Mouse (Mus musculus) forelimb bud, embryonic 11.5 days (tissue): ENCODE results near the gene Gm45808.
"Not testable (repeated sequence)": the region's sequence is repeated elsewhere in the genome, so short reads cannot be mapped to it uniquely, and the experiment has no call there.

Experiments
- DNase-seq: peaks from one replicate; pipeline ENCODE4 v3.0.0-alpha.2; 2012; ENCODE audit warnings: low read depth, low spot score

Gene Gm45808

DNA sequence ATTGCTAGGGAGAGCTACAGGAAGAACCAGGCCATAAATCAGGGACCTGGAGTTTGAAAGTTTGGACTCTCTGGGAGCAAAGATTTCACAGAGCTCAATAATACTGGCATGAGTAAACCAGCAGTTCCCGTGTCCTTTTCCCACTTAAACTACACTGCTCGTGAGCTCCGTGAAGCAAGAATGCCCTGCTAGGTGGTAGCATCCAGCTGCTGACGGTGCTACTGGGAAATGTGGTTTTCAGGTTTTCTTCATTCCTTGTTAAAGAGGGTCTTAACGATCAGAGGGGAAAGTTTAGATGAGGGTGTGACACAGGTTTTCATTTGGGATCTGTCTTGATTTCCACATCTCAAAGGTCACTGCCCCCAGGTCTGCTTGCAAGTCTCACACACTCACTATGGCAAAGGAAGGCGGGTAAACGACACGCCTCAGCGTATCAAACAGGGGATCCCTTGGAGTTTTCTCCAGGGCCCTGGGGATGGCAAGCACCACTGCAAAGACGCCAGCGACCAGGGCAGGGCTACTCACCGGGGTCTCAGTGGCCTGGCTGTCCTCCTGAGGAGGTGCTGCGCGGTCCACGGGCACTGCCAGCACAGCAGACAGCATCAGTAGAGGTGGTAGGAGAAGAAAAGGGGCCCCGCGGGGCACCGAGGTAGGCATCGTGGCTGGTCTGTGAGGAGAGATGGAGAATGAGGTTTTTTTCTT is 22.7 kb upstream of the Gm45808 start:
- DNase-seq: no peak

DNA sequence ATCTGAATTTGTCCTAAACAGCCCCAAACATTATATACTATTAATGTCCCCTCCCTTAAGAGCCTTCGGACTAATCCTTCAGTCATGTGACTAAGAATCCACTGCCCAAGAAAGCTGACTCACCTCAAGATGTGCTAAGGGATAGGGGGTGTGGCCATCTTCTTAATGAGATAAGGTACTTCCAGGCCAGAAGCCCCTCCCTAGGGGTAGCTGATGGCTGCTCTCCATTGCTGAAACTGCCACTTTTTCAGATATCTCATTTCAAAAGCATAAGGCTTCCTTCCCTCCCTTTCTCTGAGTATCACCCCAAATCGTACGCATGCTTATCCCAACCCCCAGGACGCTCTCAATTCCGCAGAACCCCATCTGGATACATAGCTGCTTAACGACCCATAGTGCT is 21.9 kb upstream of the Gm45808 start:
- no peak for DNase-seq

DNA sequence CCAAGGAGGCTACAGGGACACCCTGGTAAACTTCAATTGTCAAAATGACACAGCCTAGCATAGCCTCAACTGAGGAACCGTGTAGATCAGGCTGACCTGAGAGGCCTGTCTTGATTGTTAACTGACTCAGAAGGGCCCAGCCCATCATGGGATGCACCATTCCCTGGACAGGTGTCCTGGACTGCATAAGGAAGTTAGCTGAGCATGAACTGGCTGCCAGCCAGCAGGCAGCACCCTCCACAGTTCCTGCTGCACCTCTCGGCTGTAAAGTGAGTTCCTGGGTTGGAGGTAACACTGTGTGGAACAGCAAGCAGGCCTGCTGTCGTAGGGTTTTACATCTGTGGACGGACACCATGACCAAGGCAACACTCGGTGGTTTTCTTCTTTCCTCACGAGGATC is 21.0 kb upstream of the Gm45808 start:
- DNase-seq: no peak

- DNase-seq: no peak
Measured at GRCm38 (mm10) chr7:45498427-45498826, 11.8 kb upstream of the Gm45808 start.

- no peak for DNase-seq
Measured at GRCm38 (mm10) chr7:45494548-45494947, 7.9 kb upstream of the Gm45808 start.

DNA sequence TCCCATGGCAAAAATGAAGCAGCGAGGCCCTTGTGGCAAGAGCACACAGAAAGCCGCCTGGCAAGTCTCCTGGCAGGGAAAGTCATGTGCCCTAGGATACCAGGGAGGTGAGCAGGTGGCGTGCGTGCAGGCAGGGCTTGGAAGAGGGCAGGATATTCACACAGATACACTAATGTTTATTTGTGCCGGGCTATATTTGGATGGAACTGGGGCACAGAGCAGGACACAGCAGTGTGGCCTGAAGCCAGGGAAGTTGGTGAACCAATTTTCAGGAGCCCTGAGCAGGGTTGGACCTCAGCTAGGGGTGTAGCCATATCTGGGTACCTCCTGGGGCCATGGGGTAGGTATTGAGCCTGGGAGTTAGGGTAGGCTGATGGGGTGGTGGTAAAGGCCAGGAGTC is 6.3 kb upstream of the Gm45808 start:
- no peak for DNase-seq

- DNase-seq: no peak
Measured at GRCm38 (mm10) chr7:45492225-45492844, 5.7 kb upstream of the Gm45808 start.

DNA sequence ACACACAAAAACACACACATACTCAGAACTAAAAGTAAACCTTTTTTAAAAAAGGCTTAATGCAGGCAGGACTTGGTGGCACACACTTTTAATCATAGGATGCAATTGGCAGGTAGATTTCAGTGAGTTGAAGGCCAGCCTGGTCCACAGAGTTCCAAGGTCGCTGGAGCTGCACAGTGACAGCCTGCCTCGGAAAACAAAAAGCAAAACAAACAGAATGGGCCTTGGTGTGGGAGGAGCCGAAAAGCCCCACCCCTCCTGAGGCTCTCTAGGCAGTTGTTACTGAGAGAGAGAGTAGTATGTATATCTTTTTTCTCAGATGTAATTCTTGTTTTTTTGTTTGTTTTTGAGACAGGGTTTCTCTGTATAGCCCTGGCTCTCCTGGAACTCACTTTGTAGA is 4.7 kb upstream of the Gm45808 start:
- no peak for DNase-seq

GRCm38 (mm10) chr7:45490822-45491221 is 4.2 kb upstream of the Gm45808 start:
- no peak for DNase-seq

DNA sequence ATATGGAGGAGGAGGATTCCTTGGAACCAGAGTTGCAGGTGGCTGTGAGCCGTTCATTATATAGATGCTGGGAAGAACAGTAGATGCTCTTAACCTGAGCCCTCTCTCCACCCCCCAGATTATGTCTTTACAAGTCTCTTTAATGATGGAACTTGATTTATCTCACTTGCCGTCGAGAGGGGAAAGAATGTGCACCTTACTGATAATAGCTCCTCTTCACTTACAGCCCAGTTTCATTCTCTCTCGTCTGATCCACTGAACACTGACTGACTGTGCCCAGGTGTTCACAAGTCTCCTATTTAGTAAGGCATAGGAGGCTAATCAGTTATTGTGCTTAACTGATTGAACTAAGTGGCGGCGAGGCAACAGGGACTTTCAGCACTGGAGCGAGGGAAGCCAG is 3.0 kb upstream of the Gm45808 start:
- no peak for DNase-seq

DNA sequence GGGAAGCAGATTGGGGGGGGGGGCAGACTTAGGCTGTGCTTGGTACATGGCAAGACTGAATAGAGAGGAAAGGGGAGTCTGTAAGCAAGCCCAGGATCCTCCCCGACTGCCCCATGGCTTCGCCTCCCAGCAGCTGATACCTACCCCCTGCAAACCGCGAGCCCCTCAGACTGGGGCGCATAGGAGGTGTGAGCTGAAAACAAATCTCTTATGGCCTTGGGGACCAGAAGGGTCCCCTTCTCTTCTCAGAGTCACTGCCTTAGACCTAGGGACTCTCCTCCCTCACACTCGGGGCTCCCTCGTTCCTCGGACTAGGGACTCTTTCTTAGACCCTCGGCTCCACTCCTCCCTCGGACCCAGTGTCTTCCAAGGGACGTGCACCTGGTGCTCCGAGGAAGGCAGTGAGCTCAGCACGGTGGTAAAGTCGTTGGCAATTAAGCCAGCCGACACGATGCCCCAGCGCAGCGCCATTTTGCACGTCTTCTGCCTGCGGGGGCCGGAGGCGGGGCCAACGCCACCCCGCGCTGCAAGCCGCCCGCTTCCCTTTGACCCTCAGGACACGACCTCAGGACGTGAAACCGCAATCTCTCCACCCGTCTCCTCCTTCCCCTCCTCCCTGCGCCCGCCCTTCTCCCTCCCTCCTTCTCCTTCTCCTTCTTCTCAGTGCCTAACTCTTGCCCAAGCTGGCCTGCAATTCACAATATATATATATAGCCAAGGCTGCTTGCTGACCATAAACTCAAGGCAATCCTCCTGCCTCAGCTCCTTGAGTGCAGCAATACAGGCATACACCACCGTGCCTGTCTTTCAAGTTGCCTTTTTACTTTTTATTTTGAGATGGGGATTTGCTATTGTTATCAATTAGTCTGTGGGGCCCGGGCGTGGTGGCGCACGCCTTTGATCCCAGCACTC is 1.9 kb upstream of the Gm45808 start, which contains the start of gene Dhdh:
Gene Dhdh (minus strand): TSS at position 513 of the 912 bp plus-strand sequence.
- DNase-seq: no peak

GRCm38 (mm10) chr7:45487861-45488292 is 1.3 kb upstream of the Gm45808 start:
- no peak for DNase-seq

GRCm38 (mm10) chr7:45486158-45486557 is 453 bp downstream of the Gm45808 start:
- no peak for DNase-seq

GRCm38 (mm10) chr7:45484985-45485384 is 1.6 kb downstream of the Gm45808 start:
- DNase-seq: not testable (repeated sequence)

GRCm38 (mm10) chr7:45482166-45482565 is 4.4 kb downstream of the Gm45808 start:
- no peak for DNase-seq

DNA sequence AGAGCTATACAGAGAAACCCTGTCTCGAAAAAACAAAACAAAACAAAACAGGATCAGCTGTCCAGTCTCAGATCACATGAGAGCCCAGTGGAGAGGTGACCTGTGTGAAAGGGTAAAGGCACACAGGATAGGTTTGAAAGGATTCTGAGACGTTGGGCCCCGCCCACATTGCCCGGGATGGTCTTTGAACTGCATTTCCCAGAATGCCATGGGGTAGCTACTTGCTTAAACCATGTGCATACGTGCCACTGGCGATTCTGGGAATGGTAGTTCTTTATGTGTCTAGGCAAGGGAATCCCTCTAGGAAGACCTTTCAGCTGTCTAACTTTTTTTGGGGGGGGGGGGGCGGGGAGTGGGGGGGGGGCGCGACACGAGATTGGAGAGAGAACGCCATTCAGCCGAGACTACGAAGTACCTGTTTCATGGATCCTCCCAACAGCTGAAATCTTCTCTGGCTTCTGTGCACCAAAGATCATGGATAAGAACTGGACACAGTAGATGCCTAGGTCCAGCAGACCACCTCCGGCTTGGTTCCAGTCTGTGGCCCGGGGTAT is 5.2 kb downstream of the Gm45808 start, which contains the start of gene Tulp2:
Gene Tulp2 (plus strand): TSS at position 504 of the 554 bp plus-strand sequence.
- no peak for DNase-seq

DNA sequence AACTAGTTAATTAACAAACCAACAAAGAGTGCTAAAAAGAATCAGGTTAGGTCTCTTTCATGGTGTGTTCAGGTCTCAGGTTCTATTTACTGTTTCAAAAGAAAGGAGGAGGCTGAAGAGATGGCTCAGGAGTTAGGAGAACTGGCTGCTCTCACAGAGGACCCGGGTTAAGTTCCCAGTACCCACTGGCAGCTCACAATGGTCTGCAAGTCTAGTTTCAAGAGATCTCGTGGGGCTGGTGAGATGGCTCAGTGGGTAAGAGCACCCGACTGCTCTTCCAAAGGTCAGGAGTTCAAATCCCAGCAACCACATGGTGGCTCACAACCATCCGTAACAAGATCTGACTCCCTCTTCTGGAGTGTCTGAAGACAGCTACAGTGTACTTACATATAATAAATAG is 6.3 kb downstream of the Gm45808 start:
- not testable (repeated sequence) for DNase-seq

GRCm38 (mm10) chr7:45478774-45479173 is 7.8 kb downstream of the Gm45808 start:
- DNase-seq: no peak

GRCm38 (mm10) chr7:45477003-45477402 is 9.6 kb downstream of the Gm45808 start:
- DNase-seq: peak; percentile 56

DNA sequence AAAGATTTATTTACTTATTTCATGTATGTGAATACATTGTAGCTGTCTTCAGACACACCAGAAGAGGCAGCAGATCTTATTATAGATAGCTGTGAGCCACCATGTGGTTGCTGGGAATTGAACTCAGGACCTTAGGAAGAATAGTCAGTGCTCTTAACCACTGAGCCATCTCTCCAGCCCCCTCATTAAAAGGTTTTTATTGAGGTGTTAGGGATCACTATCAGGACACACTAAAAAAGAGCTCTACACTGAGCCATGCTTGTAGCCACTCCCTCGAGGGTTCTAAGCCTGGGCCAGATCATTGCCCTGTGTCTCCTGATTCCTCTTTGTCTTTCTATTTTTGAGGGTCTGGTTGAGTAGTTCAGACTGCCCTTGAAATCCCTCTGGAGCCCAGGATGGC is 10.2 kb downstream of the Gm45808 start:
- DNase-seq: no peak

DNA sequence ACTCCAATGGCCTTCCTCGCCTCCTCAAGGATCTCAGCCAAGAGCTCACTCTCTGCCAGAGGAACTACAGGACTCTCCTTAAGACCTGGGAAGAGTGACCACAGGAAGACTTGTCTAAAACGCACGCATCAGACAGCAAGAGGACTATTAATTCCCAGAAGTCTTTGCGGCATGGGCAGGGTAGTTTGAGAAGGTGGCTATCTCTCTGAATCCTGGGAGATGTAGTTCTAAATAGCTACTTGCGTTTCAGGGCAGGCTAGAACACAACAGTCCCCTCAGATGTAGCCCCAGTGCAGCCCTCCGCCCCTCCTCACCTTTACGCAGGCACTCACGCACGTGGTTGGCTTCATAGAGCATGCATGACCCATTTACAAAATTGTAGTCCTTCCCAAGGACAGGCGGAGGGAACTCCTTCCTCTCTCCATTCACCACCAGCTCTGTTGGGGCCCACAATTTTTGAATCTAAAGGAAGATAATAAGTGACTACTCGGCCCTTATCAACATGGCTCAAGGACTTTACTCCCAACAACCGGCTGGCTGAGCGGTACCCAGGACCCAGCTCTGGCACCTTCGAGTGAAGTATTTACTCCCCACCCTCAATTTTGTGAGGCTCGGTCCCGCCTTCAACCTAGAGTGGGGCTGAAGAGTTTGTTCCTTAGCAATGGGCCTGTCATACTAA is 11.2 kb downstream of the Gm45808 start:
- no peak for DNase-seq
